Mouse (Mus musculus) megakaryocyte-erythroid progenitor cell, adult 5 weeks (primary cell): ENCODE results near the gene Saal1. TPM values are rescaled to one million over a fixed set of nuclear protein-coding genes. Genes with fewer than 3 reads are reported as not detected.

Experiments
- polyA plus RNA-seq: library from polyadenylated mRNA; stranded (reverse); fragments of >175 nt; gene quantifications from 2 replicates; pipeline ENCODE4 v1.2.3, GENCODE M21; 2012

Saal1 gene
- 3.0 and 3.6 TPM in 2 replicates for polyA plus RNA-seq

GRCm38 (mm10) chr7:46710390-46710844 lies at the start of gene Saal1:
Gene Saal1, minus strand, starts transcription at chr7:46710680.

DNA sequence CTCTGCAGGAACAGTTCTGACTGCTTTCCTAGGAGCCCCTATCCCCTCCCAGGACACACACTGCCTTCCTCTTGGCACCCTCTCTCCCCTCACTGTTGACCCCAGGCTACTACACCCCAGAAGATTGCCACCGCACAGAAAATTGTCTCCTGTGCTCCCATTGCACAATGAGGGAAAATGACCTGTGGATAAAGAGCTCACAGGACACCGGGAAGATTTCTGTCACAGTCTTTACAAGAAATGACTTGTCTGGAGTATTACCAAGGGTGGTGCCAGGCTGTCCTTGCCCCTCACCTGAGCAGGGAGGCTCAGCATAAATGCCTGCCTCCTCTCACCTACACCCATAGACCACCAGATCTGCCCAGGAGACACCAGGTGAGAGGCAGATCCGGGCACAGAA lies 41.0 kb upstream of the Saal1 start, which contains the start of gene Saa2:
Gene Saa2, plus strand, starts transcription at position 301 of the 400 bp plus-strand sequence.

GRCm38 (mm10) chr7:46742880-46743279 lies 32.4 kb upstream of the Saal1 start, which contains the start of gene Saa1:
Gene Saa1, minus strand, starts transcription at chr7:46742980.

GRCm38 (mm10) chr7:46732458-46732857 lies 22.0 kb upstream of the Saal1 start, which contains the start of gene Saa4:
Gene Saa4, minus strand, starts transcription at chr7:46732603.

GRCm38 (mm10) chr7:46715600-46715999 lies 5.1 kb upstream of the Saal1 start, which contains the start of gene Saa3:
Gene Saa3, minus strand, starts transcription at chr7:46715700.

DNA sequence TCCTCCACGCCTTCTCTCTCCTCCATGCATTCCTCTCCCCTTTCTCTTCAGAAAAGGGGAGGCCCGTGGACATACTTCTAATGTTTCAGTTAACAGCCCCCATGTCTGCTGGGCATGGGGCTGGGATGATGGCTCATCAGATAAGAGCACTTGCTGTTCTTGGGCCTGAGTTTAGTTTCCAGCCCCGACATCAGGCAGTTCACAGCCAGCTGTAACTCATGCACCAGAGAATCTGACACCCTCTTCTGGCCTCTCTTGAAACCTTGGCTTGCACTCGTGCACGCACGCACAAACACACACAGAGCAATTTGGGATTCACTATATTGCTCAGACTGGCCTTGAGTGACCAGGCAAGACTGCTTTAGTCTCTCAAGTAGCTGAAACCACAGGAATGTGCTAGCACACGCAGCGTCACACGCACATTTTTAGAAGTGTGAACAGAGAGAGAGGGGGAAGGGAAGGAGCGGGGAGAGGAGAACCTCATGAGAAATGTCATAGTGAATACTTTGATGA lies 38.3 kb downstream of the Saal1 start, which contains the start of gene Tph1:
Gene Tph1, minus strand, starts transcription at position 378 of the 513 bp plus-strand sequence.

GRCm38 (mm10) chr7:46639692-46640031 lies 70.8 kb downstream of the Saal1 start, which contains the start of gene Sergef:
Gene Sergef, minus strand, starts transcription at chr7:46639807.

Other genes starting within 250 kb of the Saal1 start
- gene Sergef, start 70.9 kb downstream of the Saal1 start, polyA plus RNA-seq: 3.9 and 4.1 TPM in 2 replicates
- not detected in 2 replicates for gene Tph1, start 38.1 kb downstream of the Saal1 start, polyA plus RNA-seq
- 0.67 and 1.6 TPM in 2 replicates for gene Saa3, start 5.0 kb upstream of the Saal1 start, polyA plus RNA-seq
- gene Saa4, start 21.9 kb upstream of the Saal1 start, polyA plus RNA-seq: not detected in 2 replicates
- not detected in 2 replicates for gene Saa1, start 32.3 kb upstream of the Saal1 start, polyA plus RNA-seq
- not detected in 2 replicates for gene Saa2, start 41.1 kb upstream of the Saal1 start, polyA plus RNA-seq
- 5.2 and 5.6 TPM in 2 replicates for gene Hps5, start 85.4 kb upstream of the Saal1 start, polyA plus RNA-seq
- 55.0 and 56.6 TPM in 2 replicates for gene Gtf2h1, start 85.4 kb upstream of the Saal1 start, polyA plus RNA-seq
- gene Ldha, start 130.8 kb upstream of the Saal1 start, polyA plus RNA-seq: 463 and 545 TPM in 2 replicates
- 0.10 TPM in 1 of 2 replicates, not detected in the other for gene Ldhc, start 150.5 kb upstream of the Saal1 start, polyA plus RNA-seq
- gene Tsg101, start 209.3 kb upstream of the Saal1 start, polyA plus RNA-seq: 55.0 and 55.2 TPM in 2 replicates
- gene Uevld, start 247.8 kb upstream of the Saal1 start, polyA plus RNA-seq: 0.19 and 0.26 TPM in 2 replicates